Mouse (Mus musculus) cortical plate, adult 2 months (tissue): ENCODE results near the gene Myo1a.

Source experiments
- CTCF ChIP-seq: fragments of 200-500 bp; IDR thresholded peaks from 2 replicates; pipeline ENCODE4 v1.5.1; 2011; ENCODE audit warnings: mild to moderate bottlenecking, control low read depth, low read length; ENCODE audit not compliant: insufficient read depth; ENCODE audit errors: extremely low read depth
- POLR2A ChIP-seq: fragments of 200-500 bp; IDR thresholded peaks from 2 replicates; pipeline ENCODE4 v1.6.1; 2011; ENCODE audit warnings: mild to moderate bottlenecking, low read length, control low read depth; ENCODE audit not compliant: insufficient read depth; ENCODE audit errors: extremely low read depth

- TF ChIP-seq CTCF (no peak), POLR2A (no peak)
Measured at GRCm38 (mm10) chr10:127695775-127696174, 9.2 kb upstream of the Myo1a start.
